Mouse (Mus musculus) hindbrain, embryonic 11.5 days (tissue): Measurements from ENCODE around the gene Btbd19. TPM values are rescaled to one million over a fixed set of nuclear protein-coding genes. Genes with fewer than 3 reads are reported as not detected.

Source experiments
- ATAC-seq: fragments of 200-750 bp; cut with Nextera tagmentation; 2 replicates; pipeline ENCODE4 v1.8.0; 2017; ENCODE audit warnings: mild to moderate bottlenecking, moderate TSS enrichment, moderate library complexity; ENCODE audit not compliant: low FRiP score
- DNase-seq: peaks from one replicate; pipeline ENCODE4 v3.0.0-alpha.2; 2015; ENCODE audit warnings: low spot score
- H3K27ac ChIP-seq: fragments of 300-500 bp; sonication (generic); 2 replicates; pipeline ENCODE4 v1.5.1; 2014; ENCODE audit warnings: mild to moderate bottlenecking, low read depth, low read length
- H3K27me3 ChIP-seq: fragments of 300-500 bp; sonication (generic); 2 replicates; pipeline ENCODE4 v1.6.1; 2014; ENCODE audit warnings: mild to moderate bottlenecking, low read length, moderate library complexity, mixed read lengths; ENCODE audit not compliant: control insufficient read depth, insufficient read depth
- H3K36me3 ChIP-seq: fragments of 300-500 bp; sonication (generic); 2 replicates; pipeline ENCODE4 v1.6.1; 2014; ENCODE audit warnings: mild to moderate bottlenecking, low read length, moderate library complexity, mixed read lengths; ENCODE audit not compliant: control insufficient read depth, insufficient read depth
- H3K4me1 ChIP-seq: fragments of 300-500 bp; sonication (generic); replicated peaks from 2 replicates; pipeline ENCODE4 v1.6.1; 2014; ENCODE audit warnings: low read length, mixed read lengths; ENCODE audit not compliant: control insufficient read depth, insufficient read depth
- H3K4me2 ChIP-seq: fragments of 300-500 bp; sonication (generic); replicated peaks from 2 replicates; pipeline ENCODE4 v1.6.1; 2014; ENCODE audit warnings: mild to moderate bottlenecking, low read depth, low read length
- H3K4me3 ChIP-seq: fragments of 300-500 bp; sonication (generic); 2 replicates; pipeline ENCODE4 v1.5.1; 2014; ENCODE audit warnings: low read depth, low read length
- H3K9ac ChIP-seq: fragments of 300-500 bp; sonication (generic); 2 replicates; pipeline ENCODE4 v1.6.1; 2014; ENCODE audit warnings: low read depth, low read length
- H3K9me3 ChIP-seq: fragments of 300-500 bp; sonication (generic); 2 replicates; pipeline ENCODE4 v1.6.1; 2016; ENCODE audit warnings: low read length; ENCODE audit not compliant: control insufficient read depth
- WGBS: fragments of 180-500 bp; shearing (Covaris S2); extraction: QIAGEN DNeasy Blood & Tissue Kit; methylation state at CpG from one replicate; pipeline ENCODE4 v1.1.7; 2014; 5-methylcytosine and 5-hydroxymethylcytosine counted together
- polyA plus RNA-seq: library from polyadenylated mRNA; unstranded; fragments of >200 nt; fragmentation: Nextera tagmentation; extraction: Ambion mirVana; gene quantifications from 2 replicates; pipeline ENCODE4 v1.2.1, GENCODE M21; 2014

The Btbd19 gene
- polyA plus RNA-seq, 1 experiment from 2014 or later = 3.6 TPM

- ATAC-seq (peak; percentile 84), DNase-seq (peak; percentile 81)
- Histone ChIP-seq H3K9me3 (no peaks in the 10 kb centered on the region), H3K4me1 (peaks cover 20% of the 10 kb centered on the region), H3K27ac (peak overlapping the region; percentile 85), H3K27me3 (no peaks in the 10 kb centered on the region; the same call in 1 of the 2 replicates), H3K36me3 (peaks cover 13% of the 10 kb centered on the region), H3K9ac (peak overlapping the region; percentile 87), H3K4me2 (peak overlapping the region; percentile 92), H3K4me3 (peak overlapping the region; percentile 67)
- 5% methylated on average over 7 of the region's 7 CpGs for WGBS
Measured at GRCm38 (mm10) chr4:117131890-117132793, 6.6 kb upstream of the Btbd19 start.

DNA sequence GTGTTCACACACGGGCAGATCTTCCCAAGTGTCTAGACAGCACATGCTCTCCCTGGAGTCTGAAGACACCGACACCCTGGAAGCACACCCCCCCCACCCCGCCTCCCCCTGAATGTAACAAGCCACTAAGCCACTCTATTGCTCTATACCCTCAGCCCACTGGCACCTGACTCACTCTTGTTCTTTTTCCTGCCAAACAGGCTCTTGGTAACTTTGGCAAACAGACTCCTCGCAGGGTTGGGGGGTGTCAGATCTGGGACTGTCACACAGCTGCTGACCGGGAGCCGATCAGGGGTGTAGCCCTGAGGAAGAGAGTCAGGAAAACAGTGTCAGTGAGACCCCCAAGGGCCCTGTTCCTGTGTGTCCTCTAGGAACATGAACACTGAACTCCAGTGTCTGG lies 5.7 kb upstream of the Btbd19 start:
- Histone ChIP-seq H3K4me1 (peaks cover 20% of the 10 kb centered on the region), H3K9me3 (no peaks in the 10 kb centered on the region), H3K4me3 (peak overlapping the region; percentile 67; the same call in 1 of the 2 replicates), H3K4me2 (peak overlapping the region; percentile 92), H3K9ac (peak overlapping the region; percentile 23; the same call in 1 of the 2 replicates), H3K27me3 (no peaks in the 10 kb centered on the region; the same call in 1 of the 2 replicates), H3K36me3 (peaks cover 13% of the 10 kb centered on the region), H3K27ac (peak overlapping the region; percentile 85)
- DNase-seq = no peak
- WGBS = 68% methylated on average over 6 of the region's 6 CpGs
- no peak for ATAC-seq

DNA sequence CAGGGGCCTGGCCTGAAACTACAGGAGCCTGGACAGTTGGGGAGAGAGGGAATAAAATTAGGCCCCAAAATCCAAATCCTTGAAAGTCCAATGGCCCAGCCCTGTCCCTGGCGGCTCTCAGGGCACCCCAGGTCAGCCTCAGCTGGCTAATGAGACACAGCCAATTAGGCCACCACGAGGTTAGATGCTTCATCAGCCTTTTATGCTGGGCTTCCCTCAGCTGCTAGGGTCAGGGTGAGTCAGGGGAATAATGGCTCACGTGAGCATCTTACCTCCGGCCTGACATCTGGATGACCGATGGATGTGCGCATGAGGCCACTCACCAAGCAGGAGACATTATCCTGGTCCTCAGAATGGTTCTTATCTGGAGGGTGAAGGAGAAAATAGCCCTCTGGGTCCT lies 5.3 kb upstream of the Btbd19 start:
- Histone ChIP-seq H3K4me2 (peak overlapping the region; percentile 92), H3K27ac (peak overlapping the region; percentile 85), H3K9ac (peak overlapping the region; percentile 11; the same call in 1 of the 2 replicates), H3K4me3 (no peak overlapping the region), H3K4me1 (peaks cover 21% of the 10 kb centered on the region), H3K36me3 (peaks cover 13% of the 10 kb centered on the region), H3K27me3 (no peaks in the 10 kb centered on the region; the same call in 1 of the 2 replicates), H3K9me3 (no peaks in the 10 kb centered on the region)
- peak; percentile 54 for DNase-seq
- ATAC-seq = no peak
- WGBS = 44% methylated on average over 6 of the region's 6 CpGs

GRCm38 (mm10) chr4:117127991-117128686 lies 2.6 kb upstream of the Btbd19 start:
- H3K9me3 ChIP-seq = no peaks in the 10 kb centered on the region
- ATAC-seq (no peak), DNase-seq (no peak)
- no peak overlapping the region for H3K4me3 ChIP-seq
- no peak overlapping the region for H3K4me2 ChIP-seq
- no peak overlapping the region for H3K9ac ChIP-seq
- peaks cover 30% of the 10 kb centered on the region for H3K4me1 ChIP-seq
- 91% methylated on average over 33 of the region's 33 CpGs for WGBS
- no peak overlapping the region for H3K27ac ChIP-seq
- peaks cover 13% of the 10 kb centered on the region for H3K36me3 ChIP-seq
- no peaks in the 10 kb centered on the region; the same call in 1 of the 2 replicates for H3K27me3 ChIP-seq

DNA sequence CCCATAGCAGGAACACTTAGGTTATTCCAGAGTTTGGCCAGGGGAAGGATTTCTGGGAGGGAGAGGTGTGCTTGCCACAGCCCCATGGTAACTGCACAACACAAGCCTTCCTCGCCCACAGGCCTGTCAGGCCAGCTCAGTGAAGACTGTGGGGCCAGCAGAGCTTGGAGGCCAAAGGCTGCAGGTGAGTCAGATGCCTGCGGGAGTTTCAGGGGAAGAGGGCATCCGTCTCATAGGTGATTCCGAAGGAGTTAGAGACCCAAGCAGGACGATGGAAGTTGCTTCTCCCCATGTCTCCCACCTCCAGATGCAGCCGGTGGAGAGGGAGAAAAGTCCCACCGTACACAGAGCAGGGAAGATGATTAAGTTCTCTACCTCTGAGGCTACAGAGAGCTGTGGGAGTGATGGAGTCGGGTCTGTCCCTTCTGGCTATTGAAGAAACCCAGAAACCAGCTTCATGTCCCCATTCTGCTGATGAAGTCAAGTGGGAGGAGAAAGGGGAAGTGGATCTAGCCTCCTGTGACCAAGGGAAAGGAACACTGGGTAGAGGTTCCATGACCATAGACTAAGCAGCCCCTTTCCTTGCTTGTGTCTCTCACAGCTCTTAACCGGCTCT lies 1.3 kb upstream of the Btbd19 start, which contains the start of gene Tctex1d4:
Gene Tctex1d4, plus strand, starts transcription at position 120 of the 616 bp plus-strand sequence.
- Histone ChIP-seq H3K36me3 (peaks cover 13% of the 10 kb centered on the region), H3K9me3 (no peaks in the 10 kb centered on the region), H3K9ac (peak within 1 kb of the TSS; percentile 49), H3K4me2 (no peak within 1 kb of the TSS; the same call in 1 of the 2 replicates), H3K4me3 (no peak within 1 kb of the TSS), H3K4me1 (peaks cover 24% of the 10 kb centered on the region), H3K27ac (peak within 1 kb of the TSS; percentile 82), H3K27me3 (no peaks in the 10 kb centered on the region)
- DNase-seq = no peak
- ATAC-seq = no peak
- 86% methylated on average over 9 of the region's 9 CpGs for WGBS

- Histone ChIP-seq H3K9me3 (no peaks in the 10 kb centered on the region), H3K4me3 (no peak overlapping the region), H3K27me3 (no peaks in the 10 kb centered on the region), H3K4me1 (peaks cover 18% of the 10 kb centered on the region), H3K9ac (peak overlapping the region; percentile 49), H3K36me3 (peaks cover 13% of the 10 kb centered on the region), H3K27ac (peak overlapping the region; percentile 82), H3K4me2 (no peak overlapping the region; the same call in 1 of the 2 replicates)
- ATAC-seq = peak; percentile 22; the same call in 1 of the 2 replicates
- 46% methylated on average over 15 of the region's 15 CpGs for WGBS
- peak; percentile 42 for DNase-seq
Measured at GRCm38 (mm10) chr4:117125910-117126674, 567 bp upstream of the Btbd19 start.

DNA sequence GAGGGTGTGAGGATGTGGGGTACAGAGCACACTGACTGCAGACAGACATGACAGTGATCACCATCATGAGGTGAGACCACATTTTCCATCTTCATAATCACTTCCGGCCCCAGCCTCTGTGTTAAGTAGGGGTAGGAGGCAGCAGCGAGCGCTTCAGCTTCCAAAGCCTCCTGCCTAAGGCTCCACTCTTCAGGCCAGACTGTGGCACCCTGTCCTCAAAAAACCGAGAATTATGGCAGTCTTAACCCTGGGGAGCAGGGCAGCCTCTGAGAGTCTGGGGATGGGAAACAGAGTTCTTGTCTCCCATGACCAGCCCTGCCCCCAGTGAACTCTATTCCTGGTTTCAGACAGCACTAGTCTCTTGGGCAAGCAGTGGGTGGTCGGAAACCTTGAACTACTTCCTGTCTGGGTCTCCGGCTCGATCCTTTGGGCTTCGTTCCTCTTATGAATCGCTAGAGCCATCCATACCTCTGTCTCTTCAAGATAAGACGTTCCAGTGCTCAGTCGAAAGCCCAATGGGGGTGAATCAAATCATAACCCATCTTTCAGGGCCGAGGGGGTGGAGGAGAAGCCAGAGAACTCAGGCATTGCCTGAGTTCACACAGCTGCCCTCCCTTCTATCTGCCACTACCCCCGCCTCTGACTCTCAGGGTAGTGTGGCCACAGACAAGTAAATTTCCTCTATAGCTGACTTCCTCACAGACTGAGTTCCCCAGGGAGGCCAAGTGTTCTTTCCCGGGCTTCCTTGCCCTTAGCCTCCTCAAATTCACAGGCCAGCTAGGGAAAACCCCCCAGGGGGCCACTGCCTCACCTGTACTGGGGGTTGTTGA lies 792 bp downstream of the Btbd19 start:
- WGBS = 65% methylated on average over 14 of the region's 14 CpGs
- no peaks in the 10 kb centered on the region for H3K9me3 ChIP-seq
- ATAC-seq (no peak), DNase-seq (no peak)
- no peaks in the 10 kb centered on the region for H3K27me3 ChIP-seq
- H3K4me1 ChIP-seq = peaks cover 15% of the 10 kb centered on the region
- H3K4me2 ChIP-seq = no peak overlapping the region
- peak overlapping the region; percentile 49 for H3K9ac ChIP-seq
- peaks cover 9% of the 10 kb centered on the region for H3K36me3 ChIP-seq
- peak overlapping the region; percentile 82 for H3K27ac ChIP-seq
- H3K4me3 ChIP-seq = no peak overlapping the region
